Mouse (Mus musculus): ENCODE data around the gene Nedd1. TPM values are rescaled to one million over a fixed set of nuclear protein-coding genes. Genes with fewer than 3 reads are reported as not detected.

Gene Nedd1
- polyA plus RNA-seq, 1 experiment from 2014 or later: 39.2 TPM

DNA sequence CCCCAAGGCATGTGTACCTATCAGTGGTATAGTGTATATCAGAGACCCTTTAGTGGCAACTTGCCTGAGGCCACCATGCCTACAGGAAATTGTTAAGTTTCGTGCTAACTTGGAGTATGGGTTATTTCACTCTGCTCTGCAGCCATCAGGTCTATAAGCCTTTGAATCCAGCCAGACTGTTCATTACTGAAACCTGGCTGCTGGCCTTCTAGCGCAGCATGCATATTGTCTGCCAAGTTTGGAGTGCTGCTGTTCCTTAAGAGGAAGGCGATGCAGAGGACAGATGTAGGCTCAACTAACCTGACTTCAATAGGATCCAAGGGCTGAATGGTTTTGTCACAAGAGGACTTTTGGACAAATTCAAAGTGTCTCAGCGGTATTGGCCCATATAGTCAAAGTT is 47.2 kb downstream of the Nedd1 start:
- H3K4me3 ChIP-seq (replicated peaks; ENCODE audit: low read depth, low read length): no peak overlapping the region
- 91% methylated on average over 4 of the region's 4 CpGs for WGBS
- DNase-seq (ENCODE audit: low spot score): no peak
- TF ChIP-seq CTCF (IDR thresholded peaks at IDR 0.05; ENCODE audit: low read depth): no peak
- no peak overlapping the region for H3K27ac ChIP-seq
- no peaks in the 10 kb centered on the region for H3K9me3 ChIP-seq (replicated peaks; ENCODE audit: low read length)
- no peaks in the 10 kb centered on the region for H3K4me1 ChIP-seq (replicated peaks; ENCODE audit: insufficient read depth, low read length)
- H3K27me3 ChIP-seq (ENCODE audit: insufficient read depth, low read length): no peaks in the 10 kb centered on the region
- H3K9ac ChIP-seq (ENCODE audit: low read depth, low read length): no peak overlapping the region
- no peaks in the 10 kb centered on the region for H3K36me3 ChIP-seq (ENCODE audit: insufficient read depth, low read length)
- ATAC-seq (replicated peaks; ENCODE audit: low FRiP score, low read depth): no peak
- no peak overlapping the region for H3K4me2 ChIP-seq (ENCODE audit: low read length)

DNA sequence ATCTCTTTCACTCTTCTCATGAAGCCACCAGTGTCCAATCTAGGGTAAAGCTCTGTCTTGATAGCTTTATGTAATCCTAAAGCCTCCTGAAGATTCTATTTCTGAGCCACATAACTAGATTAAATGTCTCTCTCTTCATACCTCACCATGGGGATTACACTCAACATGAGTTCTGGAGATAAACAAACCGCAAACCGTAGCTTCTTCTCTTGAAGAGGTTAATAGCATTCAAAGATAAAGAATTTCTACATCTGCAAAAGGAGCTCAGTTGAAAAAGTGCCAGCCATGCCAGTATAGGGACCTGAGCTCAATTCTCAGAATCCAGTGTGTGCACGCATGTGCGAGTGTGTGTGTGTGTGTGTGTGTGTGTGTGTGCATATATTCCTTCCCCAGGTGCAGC is 50.3 kb downstream of the Nedd1 start:
- Histone ChIP-seq H3K9ac (ENCODE audit: low read depth, low read length) (no peak overlapping the region), H3K4me2 (ENCODE audit: low read length) (no peak overlapping the region), H3K27ac (no peak overlapping the region), H3K4me3 (replicated peaks; ENCODE audit: low read depth, low read length) (no peak overlapping the region), H3K36me3 (ENCODE audit: insufficient read depth, low read length) (no peaks in the 10 kb centered on the region), H3K9me3 (replicated peaks; ENCODE audit: low read length) (no peaks in the 10 kb centered on the region), H3K4me1 (replicated peaks; ENCODE audit: insufficient read depth, low read length) (no peaks in the 10 kb centered on the region), H3K27me3 (ENCODE audit: insufficient read depth, low read length) (no peaks in the 10 kb centered on the region)
- DNase-seq (ENCODE audit: low spot score) (no peak), ATAC-seq (replicated peaks; ENCODE audit: low FRiP score, low read depth) (no peak)
- no peak for TF ChIP-seq CTCF (IDR thresholded peaks at IDR 0.05; ENCODE audit: low read depth)
- WGBS: 94% methylated on average over 4 of the region's 4 CpGs

DNA sequence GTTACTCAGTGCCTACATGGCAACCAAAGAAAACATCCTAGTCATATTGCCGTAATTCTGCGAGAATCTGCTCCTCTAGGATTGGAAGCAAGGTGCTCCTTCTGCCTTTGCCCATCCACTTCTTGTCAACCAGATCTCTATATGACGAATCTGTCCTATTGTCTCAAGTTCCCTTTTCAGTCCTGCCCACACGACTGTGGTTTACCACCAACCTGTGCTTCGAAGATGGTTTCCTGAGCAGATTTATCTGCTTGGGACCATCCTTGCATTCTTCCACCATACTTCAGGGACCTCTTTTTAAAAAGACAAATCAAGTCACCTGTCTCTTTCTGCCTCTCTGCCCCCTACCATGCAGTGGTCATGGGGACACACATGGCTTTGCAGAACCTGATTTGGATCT is 56.9 kb downstream of the Nedd1 start:
- Histone ChIP-seq H3K4me1 (replicated peaks; ENCODE audit: insufficient read depth, low read length) (no peaks in the 10 kb centered on the region), H3K9ac (ENCODE audit: low read depth, low read length) (no peak overlapping the region), H3K27ac (no peak overlapping the region), H3K36me3 (ENCODE audit: insufficient read depth, low read length) (no peaks in the 10 kb centered on the region), H3K27me3 (ENCODE audit: insufficient read depth, low read length) (no peaks in the 10 kb centered on the region), H3K9me3 (replicated peaks; ENCODE audit: low read length) (no peaks in the 10 kb centered on the region), H3K4me2 (ENCODE audit: low read length) (no peak overlapping the region), H3K4me3 (replicated peaks; ENCODE audit: low read depth, low read length) (no peak overlapping the region)
- ATAC-seq (replicated peaks; ENCODE audit: low FRiP score, low read depth): no peak
- TF ChIP-seq CTCF (IDR thresholded peaks at IDR 0.05; ENCODE audit: low read depth): no peak
- WGBS: 87% methylated on average over 5 of the region's 5 CpGs
- no peak for DNase-seq (ENCODE audit: low spot score)

DNA sequence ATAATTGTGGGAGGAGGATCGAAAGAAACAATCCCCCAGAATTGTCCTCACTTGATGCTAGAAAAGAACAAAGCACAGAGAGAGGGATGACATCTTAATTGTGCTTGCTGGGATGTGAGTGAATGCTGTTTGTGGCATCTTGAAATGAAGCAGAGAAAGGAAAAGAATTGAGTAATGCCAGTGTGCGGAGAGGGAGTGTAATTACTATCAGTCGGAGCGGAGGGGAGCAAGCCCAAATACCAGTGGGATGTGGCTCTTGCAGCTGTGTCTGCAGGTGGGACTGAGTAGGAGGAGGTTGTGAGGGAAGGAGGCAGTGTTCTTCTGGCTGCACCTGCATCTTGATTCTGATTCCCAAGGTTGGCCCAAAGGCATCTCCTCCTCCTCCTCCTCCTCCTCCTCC is 69.0 kb downstream of the Nedd1 start:
- no peak overlapping the region for H3K4me3 ChIP-seq (replicated peaks; ENCODE audit: low read depth, low read length)
- H3K27me3 ChIP-seq (ENCODE audit: insufficient read depth, low read length): no peaks in the 10 kb centered on the region
- no peak overlapping the region for H3K9ac ChIP-seq (ENCODE audit: low read depth, low read length)
- 69% methylated on average over 4 of the region's 4 CpGs for WGBS
- DNase-seq (ENCODE audit: low spot score) (no peak), ATAC-seq (replicated peaks; ENCODE audit: low FRiP score, low read depth) (no peak)
- H3K4me1 ChIP-seq (replicated peaks; ENCODE audit: insufficient read depth, low read length): no peaks in the 10 kb centered on the region
- no peak overlapping the region for H3K27ac ChIP-seq
- H3K4me2 ChIP-seq (ENCODE audit: low read length): no peak overlapping the region
- H3K36me3 ChIP-seq (ENCODE audit: insufficient read depth, low read length): no peaks in the 10 kb centered on the region
- TF ChIP-seq CTCF (IDR thresholded peaks at IDR 0.05; ENCODE audit: low read depth): no peak
- H3K9me3 ChIP-seq (replicated peaks; ENCODE audit: low read length): no peaks in the 10 kb centered on the region

DNA sequence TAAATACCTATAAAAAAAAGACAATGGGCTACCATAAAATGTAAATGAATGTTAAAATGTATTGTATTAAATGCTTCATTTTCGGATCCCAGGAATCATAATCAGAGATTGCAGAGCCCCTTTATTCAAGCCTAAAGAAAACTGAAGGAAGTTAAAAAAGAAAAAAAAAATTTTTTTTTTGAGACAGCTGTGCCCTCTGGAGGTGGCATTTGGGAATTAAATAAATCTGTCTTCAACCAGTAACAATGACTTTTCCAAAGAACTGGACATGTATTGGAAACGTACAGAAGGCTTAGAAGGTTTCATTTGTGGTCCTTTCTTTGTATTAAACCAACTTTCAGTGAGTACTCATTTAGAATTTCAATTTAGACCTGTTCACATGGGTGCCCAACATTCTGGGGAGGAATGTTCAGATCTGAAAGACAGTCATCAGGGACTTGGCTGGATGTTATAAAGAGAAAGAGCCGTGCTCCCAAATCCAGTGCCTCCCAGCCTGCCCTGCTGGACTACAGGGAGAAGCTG is 69.8 kb downstream of the Nedd1 start:
- no peaks in the 10 kb centered on the region for H3K4me1 ChIP-seq (replicated peaks; ENCODE audit: insufficient read depth, low read length)
- no peak overlapping the region for H3K9ac ChIP-seq (ENCODE audit: low read depth, low read length)
- no peaks in the 10 kb centered on the region for H3K36me3 ChIP-seq (ENCODE audit: insufficient read depth, low read length)
- H3K4me2 ChIP-seq (ENCODE audit: low read length): no peak overlapping the region
- H3K9me3 ChIP-seq (replicated peaks; ENCODE audit: low read length): no peaks in the 10 kb centered on the region
- 37% methylated on average over 3 of the region's 3 CpGs for WGBS
- ATAC-seq (replicated peaks; ENCODE audit: low FRiP score, low read depth) (no peak), DNase-seq (ENCODE audit: low spot score) (peak; percentile 65)
- peak; percentile 60 for TF ChIP-seq CTCF (IDR thresholded peaks at IDR 0.05; ENCODE audit: low read depth)
- H3K27me3 ChIP-seq (ENCODE audit: insufficient read depth, low read length): no peaks in the 10 kb centered on the region
- H3K27ac ChIP-seq: no peak overlapping the region
- H3K4me3 ChIP-seq (replicated peaks; ENCODE audit: low read depth, low read length): no peak overlapping the region

DNA sequence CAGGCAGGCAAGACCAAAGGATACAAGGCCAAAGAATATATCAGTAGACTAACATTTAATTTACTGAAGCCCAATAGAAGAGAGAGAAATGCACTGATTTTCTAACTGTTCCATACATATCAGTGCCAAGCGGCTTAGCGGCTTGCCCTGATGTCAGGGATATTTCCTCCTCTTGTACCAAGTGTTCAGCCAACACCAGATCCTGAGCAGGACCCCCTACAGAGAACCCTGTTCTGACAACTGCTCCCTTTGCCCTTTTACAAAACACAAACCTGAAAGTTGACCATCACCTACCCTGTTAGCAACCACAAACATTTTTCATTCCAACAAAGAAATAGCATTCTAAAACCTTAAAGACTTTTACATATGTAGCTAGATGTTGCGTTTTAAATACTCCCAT is 71.0 kb downstream of the Nedd1 start:
- no peaks in the 10 kb centered on the region for H3K9me3 ChIP-seq (replicated peaks; ENCODE audit: low read length)
- WGBS: 86% methylated on average over 3 of the region's 3 CpGs
- H3K36me3 ChIP-seq (ENCODE audit: insufficient read depth, low read length): no peaks in the 10 kb centered on the region
- H3K27ac ChIP-seq: no peak overlapping the region
- TF ChIP-seq CTCF (IDR thresholded peaks at IDR 0.05; ENCODE audit: low read depth): no peak
- no peak overlapping the region for H3K4me3 ChIP-seq (replicated peaks; ENCODE audit: low read depth, low read length)
- no peaks in the 10 kb centered on the region for H3K27me3 ChIP-seq (ENCODE audit: insufficient read depth, low read length)
- no peak overlapping the region for H3K9ac ChIP-seq (ENCODE audit: low read depth, low read length)
- no peak overlapping the region for H3K4me2 ChIP-seq (ENCODE audit: low read length)
- no peaks in the 10 kb centered on the region for H3K4me1 ChIP-seq (replicated peaks; ENCODE audit: insufficient read depth, low read length)
- no peak for DNase-seq (ENCODE audit: low spot score)
- no peak for ATAC-seq (replicated peaks; ENCODE audit: low FRiP score, low read depth)

DNA sequence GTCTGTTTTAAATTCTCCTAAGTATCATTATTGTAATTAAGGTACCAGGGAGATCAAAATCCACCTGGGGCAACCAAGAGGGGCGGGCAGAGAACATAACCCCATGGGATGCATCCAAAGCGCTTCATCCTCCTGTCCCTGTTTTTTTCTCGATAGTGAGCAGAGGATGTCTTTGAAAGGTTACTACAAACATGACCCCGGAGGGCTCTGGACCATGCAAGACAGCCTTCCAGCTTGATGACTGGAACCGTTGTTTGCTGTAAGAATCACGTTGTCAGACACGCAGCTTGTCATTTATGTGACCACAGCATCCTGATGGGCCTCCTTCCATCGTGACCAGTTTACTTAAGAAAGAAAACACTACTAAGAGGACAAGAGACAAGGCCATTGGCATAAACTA is 73.1 kb downstream of the Nedd1 start:
- no peak for ATAC-seq (replicated peaks; ENCODE audit: low FRiP score, low read depth)

More for the DNA sequence above, 73.1 kb downstream of the Nedd1 start:
- Histone ChIP-seq H3K9me3 (replicated peaks; ENCODE audit: low read length) (no peaks in the 10 kb centered on the region), H3K4me1 (replicated peaks; ENCODE audit: insufficient read depth, low read length) (no peaks in the 10 kb centered on the region), H3K27me3 (ENCODE audit: insufficient read depth, low read length) (no peaks in the 10 kb centered on the region), H3K4me3 (replicated peaks; ENCODE audit: low read depth, low read length) (no peak overlapping the region), H3K36me3 (ENCODE audit: insufficient read depth, low read length) (no peaks in the 10 kb centered on the region), H3K27ac (no peak overlapping the region), H3K4me2 (ENCODE audit: low read length) (no peak overlapping the region), H3K9ac (ENCODE audit: low read depth, low read length) (no peak overlapping the region)
- DNase-seq (ENCODE audit: low spot score): peak; percentile 5
- WGBS: 37% methylated on average over 8 of the region's 8 CpGs
- no peak for TF ChIP-seq CTCF (IDR thresholded peaks at IDR 0.05; ENCODE audit: low read depth)
